Mouse (Mus musculus) C2C12 (cell line): ENCODE measurements at regions not wholly inside any gene's neighbourhood (a gene's known extent, or its start where the extent isn't known, plus 50 kb on each side); places are given as distances from the start of the nearest gene placed in this dataset.
A peak's percentile ranks its signal among the peaks of the same experiment; 100 is the strongest.

Source experiments
- H3K27me3 ChIP-seq: one replicate; pipeline ENCODE4 v1.6.1; 2011; ENCODE audit not compliant: control insufficient read depth, insufficient read depth, insufficient read length
- H3K36me3 ChIP-seq: one replicate; pipeline ENCODE4 v1.6.1; 2011; ENCODE audit not compliant: control insufficient read depth, insufficient read depth
- H3K4me3 ChIP-seq: one replicate; pipeline ENCODE4 v1.5.1; 2011; ENCODE audit warnings: mild to moderate bottlenecking, control low read depth; ENCODE audit not compliant: poor library complexity, insufficient read depth, severe bottlenecking
- H3K79me2 ChIP-seq: one replicate; pipeline ENCODE4 v1.6.1; 2011; ENCODE audit not compliant: control insufficient read depth, insufficient read depth
- H3K79me3 ChIP-seq: one replicate; pipeline ENCODE4 v1.6.1; 2011; ENCODE audit warnings: low read depth, control low read depth
- H3ac ChIP-seq: one replicate; pipeline ENCODE3; 2011; ENCODE audit warnings: low read depth; ENCODE audit not compliant: control insufficient read depth, insufficient read length
- CEBPB ChIP-seq: IDR thresholded peaks from one replicate; pipeline ENCODE4 v1.6.1; 2011; ENCODE audit warnings: low read depth, mild to moderate bottlenecking, control low read depth, moderate library complexity
- CTCF ChIP-seq: IDR thresholded peaks from one replicate; pipeline ENCODE4 v1.5.1; 2011; ENCODE audit not compliant: control insufficient read depth, insufficient read depth, insufficient read length
- FOSL1 ChIP-seq: IDR thresholded peaks from one replicate; pipeline ENCODE4 v1.8.0; 2011; ENCODE audit warnings: mild to moderate bottlenecking, low read length; ENCODE audit not compliant: poor library complexity, insufficient read depth, severe bottlenecking
- MAX ChIP-seq: IDR thresholded peaks from one replicate; pipeline ENCODE4 v1.6.1; 2011; ENCODE audit warnings: mild to moderate bottlenecking, control low read depth
- MYOD1 ChIP-seq: IDR thresholded peaks from one replicate; pipeline ENCODE4 v1.6.1; 2011; ENCODE audit warnings: low read depth; ENCODE audit not compliant: control insufficient read depth, insufficient read length
- MYOG ChIP-seq: IDR thresholded peaks from one replicate; pipeline ENCODE4 v1.6.1; 2011; ENCODE audit not compliant: control insufficient read depth, insufficient read length; ENCODE audit errors: extremely low read depth
- USF1 ChIP-seq: IDR thresholded peaks from one replicate; pipeline ENCODE4 v1.6.1; 2011; ENCODE audit warnings: low read depth, mild to moderate bottlenecking, control low read depth, moderate library complexity

DNA sequence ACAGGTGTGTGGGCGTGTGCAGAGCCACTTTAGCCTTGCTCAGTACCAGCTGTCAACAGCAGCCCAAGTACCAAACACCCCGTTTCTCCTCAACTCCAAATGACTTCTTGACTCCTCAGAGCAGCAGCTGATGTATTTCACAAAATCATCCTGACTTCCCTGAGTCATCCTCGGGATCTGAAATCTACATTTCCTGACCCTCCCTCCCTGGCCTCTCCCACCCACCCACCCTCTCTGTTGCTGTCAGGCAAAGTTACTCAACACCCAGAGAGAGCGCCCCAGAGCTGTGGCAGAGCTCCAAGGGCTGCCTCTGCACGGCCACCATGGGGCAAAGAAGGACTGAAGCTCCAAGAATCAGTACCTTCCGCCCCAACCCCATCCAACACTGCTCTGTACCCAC is 83.5 kb upstream of the Cyp1b1 start:
- no peak overlapping the region for H3K4me3 ChIP-seq
- H3K79me2 ChIP-seq: no peaks in the 10 kb centered on the region
- no peak for TF ChIP-seq MAX
- no peak for TF ChIP-seq USF1
- TF ChIP-seq CEBPB: no peak
- TF ChIP-seq MYOG: no peak
- no peak for TF ChIP-seq FOSL1
- no peak for TF ChIP-seq MYOD1
- TF ChIP-seq CTCF: no peak
- no peak overlapping the region for H3ac ChIP-seq
- H3K79me3 ChIP-seq: no peaks in the 10 kb centered on the region
- H3K27me3 ChIP-seq: no peaks in the 10 kb centered on the region
- H3K36me3 ChIP-seq: no peaks in the 10 kb centered on the region

DNA sequence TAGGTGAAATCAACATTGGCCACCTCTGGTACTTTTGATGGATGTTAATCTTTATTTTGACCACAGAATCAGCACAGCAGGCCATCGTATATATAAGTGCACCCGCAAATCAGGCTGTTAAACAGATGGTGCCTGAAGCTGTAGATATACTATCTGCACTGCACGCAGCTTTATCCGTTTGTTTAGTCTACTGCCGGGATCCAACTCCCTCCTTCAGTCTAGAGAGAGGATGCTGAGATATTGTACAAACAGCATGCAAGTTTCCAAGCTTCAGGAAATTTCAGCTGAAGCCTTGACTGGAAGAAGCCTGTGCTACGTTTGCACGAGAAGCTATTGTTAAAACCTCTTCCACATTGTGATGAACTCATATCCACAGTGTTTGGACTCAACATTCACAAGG is 75.3 kb upstream of the Cyp1b1 start:
- Histone ChIP-seq H3K79me2 (no peaks in the 10 kb centered on the region), H3K4me3 (no peak overlapping the region), H3K79me3 (no peaks in the 10 kb centered on the region), H3K36me3 (no peaks in the 10 kb centered on the region), H3K27me3 (no peaks in the 10 kb centered on the region), H3ac (no peak overlapping the region)
- no peak for TF ChIP-seq USF1
- TF ChIP-seq MYOD1: no peak
- TF ChIP-seq MAX: no peak
- no peak for TF ChIP-seq MYOG
- TF ChIP-seq CEBPB: no peak
- TF ChIP-seq CTCF: no peak
- TF ChIP-seq FOSL1: no peak

DNA sequence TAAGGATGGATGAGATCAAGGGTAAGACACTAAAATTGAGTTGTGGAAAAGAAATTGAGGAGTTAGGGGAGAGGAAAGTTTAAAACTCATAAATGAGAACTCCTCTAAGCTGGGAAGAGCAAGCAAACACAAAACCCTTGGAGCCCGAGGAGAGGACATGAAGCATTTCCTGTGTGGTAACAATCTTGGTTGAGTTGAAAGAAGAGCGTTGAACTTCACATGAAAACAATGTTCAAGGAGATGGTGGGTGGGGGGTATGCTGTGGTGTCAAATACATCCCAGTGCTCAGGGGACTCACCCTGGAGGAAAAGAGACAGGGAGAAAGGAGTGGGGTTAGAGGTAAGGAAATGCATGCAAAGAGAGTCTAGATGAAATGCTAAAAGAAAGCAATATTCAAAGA is 72.3 kb upstream of the Cyp1b1 start:
- Histone ChIP-seq H3K36me3 (no peaks in the 10 kb centered on the region), H3K79me3 (no peaks in the 10 kb centered on the region), H3K4me3 (no peak overlapping the region), H3ac (no peak overlapping the region), H3K79me2 (no peaks in the 10 kb centered on the region), H3K27me3 (no peaks in the 10 kb centered on the region)
- no peak for TF ChIP-seq MAX
- no peak for TF ChIP-seq USF1
- TF ChIP-seq MYOG: no peak
- TF ChIP-seq FOSL1: no peak
- TF ChIP-seq CEBPB: no peak
- TF ChIP-seq MYOD1: no peak
- no peak for TF ChIP-seq CTCF

DNA sequence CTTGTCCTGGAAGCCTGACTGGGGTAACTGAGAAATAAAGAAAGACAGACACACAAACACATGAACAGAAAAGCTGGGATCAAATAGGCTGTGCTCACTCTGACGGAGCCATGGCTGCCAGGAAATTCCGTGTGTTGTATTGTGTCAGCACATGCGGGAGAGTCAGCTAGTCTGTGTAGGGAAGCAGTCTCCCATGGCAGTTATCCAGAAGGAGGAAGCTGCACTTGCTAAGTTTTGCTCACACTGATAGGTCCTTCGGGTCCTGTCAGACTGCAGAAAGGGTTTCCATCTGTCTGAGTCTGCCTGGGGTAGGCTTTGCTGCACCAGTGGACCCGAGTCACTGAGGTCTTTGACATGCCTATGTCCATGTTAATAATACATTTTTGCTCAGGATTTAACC is 71.8 kb upstream of the Cyp1b1 start:
- no peak overlapping the region for H3K4me3 ChIP-seq
- TF ChIP-seq MAX (no peak), CTCF (no peak), FOSL1 (no peak)
- H3K79me2 ChIP-seq: no peaks in the 10 kb centered on the region
- no peaks in the 10 kb centered on the region for H3K36me3 ChIP-seq
- H3K27me3 ChIP-seq: no peaks in the 10 kb centered on the region
- H3K79me3 ChIP-seq: no peaks in the 10 kb centered on the region
- no peak overlapping the region for H3ac ChIP-seq

DNA sequence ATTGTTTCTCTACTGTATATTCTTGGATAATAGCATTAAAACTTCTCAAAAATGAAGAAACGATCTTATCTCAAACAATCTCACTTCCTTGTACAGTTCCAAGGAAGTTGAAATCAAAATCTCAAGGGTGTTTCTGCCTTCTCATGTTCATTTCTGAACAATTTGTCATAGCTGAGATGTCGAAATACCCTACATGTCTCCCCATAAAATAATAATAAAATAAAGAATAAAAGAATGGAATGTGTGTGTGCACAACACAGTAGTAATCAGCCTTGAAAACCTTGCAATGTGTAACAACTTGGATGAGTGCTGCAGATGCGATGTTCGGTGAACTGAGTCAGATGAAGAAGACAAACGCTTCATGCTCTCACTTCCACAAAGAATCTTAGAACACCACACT is 71.4 kb upstream of the Cyp1b1 start:
- H3K36me3 ChIP-seq: no peaks in the 10 kb centered on the region
- H3ac ChIP-seq: no peak overlapping the region
- no peak overlapping the region for H3K4me3 ChIP-seq
- H3K27me3 ChIP-seq: no peaks in the 10 kb centered on the region
- H3K79me2 ChIP-seq: no peaks in the 10 kb centered on the region
- H3K79me3 ChIP-seq: no peaks in the 10 kb centered on the region
- TF ChIP-seq MYOG: no peak
- no peak for TF ChIP-seq MAX
- peak; percentile 79 for TF ChIP-seq CEBPB
- TF ChIP-seq MYOD1: no peak
- no peak for TF ChIP-seq FOSL1

DNA sequence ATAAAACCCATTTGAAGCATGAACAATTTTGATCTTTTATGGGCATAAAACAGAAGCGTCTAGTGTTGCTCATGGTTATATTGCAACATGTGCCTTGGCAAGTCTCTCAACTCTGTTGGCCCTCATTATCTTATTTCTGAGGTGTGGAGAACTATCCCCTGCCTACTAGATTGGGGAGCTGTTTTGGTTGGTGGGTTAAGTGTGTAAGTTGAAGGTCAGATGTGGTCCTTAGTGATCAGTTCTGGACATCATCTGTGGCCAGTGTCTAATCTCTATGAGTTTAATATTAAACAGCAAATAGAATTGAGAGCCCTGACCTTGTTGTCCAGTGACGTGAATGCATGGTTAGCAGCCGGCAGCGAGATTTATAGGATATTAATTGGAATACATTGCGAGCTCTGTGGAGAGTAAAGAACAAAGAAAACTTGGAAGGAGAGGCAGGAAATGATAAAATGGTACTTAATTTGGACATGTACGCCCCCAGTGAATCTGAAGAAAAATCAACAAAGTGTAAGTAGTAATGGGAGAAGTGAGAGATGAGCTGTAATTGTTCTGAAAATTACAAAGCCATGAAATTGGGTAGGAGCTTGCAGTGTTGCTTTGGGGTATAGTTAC is 69.5 kb upstream of the Cyp1b1 start:
- Histone ChIP-seq H3ac (no peak overlapping the region), H3K79me2 (no peaks in the 10 kb centered on the region)
- TF ChIP-seq USF1: no peak
- TF ChIP-seq MAX: no peak
- no peak for TF ChIP-seq MYOD1
- TF ChIP-seq CTCF: no peak
- no peak for TF ChIP-seq MYOG

More for the DNA sequence above, 69.5 kb upstream of the Cyp1b1 start:
- no peaks in the 10 kb centered on the region for H3K79me3 ChIP-seq
- H3K27me3 ChIP-seq: no peaks in the 10 kb centered on the region
- no peak overlapping the region for H3K4me3 ChIP-seq
- no peaks in the 10 kb centered on the region for H3K36me3 ChIP-seq
